Mouse (Mus musculus): ENCODE measurements at regions not wholly inside any gene's neighbourhood (a gene's known extent, or its start where the extent isn't known, plus 50 kb on each side); places are given as distances from the start of the nearest gene placed in this dataset.
A peak's percentile ranks its signal among the peaks of the same experiment; 100 is the strongest.

DNA sequence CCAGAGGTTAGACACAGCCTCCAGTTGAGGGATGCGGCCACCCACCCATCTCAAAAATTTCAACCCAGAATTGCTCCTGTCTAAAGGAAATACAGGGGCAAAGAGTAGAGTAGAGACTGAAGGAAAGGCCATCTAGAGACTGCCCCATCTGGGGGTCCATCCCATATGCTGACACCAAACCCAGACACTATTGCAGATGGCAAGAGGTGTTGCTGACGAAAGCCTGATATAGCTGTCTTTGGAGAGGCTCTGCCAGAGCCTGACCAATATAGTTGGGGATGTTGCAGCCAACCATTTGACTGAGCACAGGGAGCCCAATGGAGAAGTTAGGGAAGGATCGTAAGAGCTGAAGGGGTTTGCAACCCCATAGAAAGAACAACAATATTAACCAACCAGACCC lies 141.6 kb upstream of the Reg3b start:
- no peak for DNase-seq

DNA sequence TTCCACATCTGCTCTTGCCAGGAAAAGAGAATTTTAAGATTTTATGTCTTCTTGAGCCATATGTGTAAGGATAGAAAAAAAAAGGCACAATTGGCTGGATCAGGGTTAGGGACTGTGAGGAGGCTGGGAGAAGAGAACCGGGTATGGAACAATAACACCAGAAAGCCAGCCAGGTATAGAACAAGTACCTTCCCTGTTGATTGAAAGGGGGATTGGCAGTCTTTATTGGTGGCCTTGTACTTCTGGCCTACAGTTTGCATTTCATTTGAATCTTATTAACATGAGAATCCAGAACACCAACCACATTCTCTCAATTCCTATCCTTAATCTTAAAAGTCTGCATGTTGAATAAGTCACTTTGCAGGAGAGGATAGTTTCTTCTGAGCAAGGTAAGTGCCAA lies 126.1 kb upstream of the Reg3b start:
- no peak for DNase-seq

DNA sequence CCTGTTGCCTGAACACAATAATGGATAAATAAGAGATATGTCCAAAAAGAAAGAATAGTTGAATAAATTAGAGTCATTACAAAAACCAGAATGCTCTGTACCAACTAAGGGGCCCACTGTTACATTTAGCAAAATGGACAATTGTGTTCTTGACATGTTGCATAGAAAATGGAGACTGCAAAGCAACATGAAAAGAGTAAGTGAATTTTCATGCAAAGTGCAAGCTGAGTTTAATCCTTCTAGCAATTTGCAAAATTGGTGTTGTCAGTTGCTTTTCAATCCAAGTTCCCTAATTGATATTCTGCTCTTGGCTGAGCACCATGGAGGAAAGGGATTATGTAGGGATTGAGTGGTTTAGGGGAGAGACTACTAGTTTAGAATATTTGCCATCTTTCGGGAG lies 125.4 kb upstream of the Reg3b start:
- DNase-seq: no peak

DNA sequence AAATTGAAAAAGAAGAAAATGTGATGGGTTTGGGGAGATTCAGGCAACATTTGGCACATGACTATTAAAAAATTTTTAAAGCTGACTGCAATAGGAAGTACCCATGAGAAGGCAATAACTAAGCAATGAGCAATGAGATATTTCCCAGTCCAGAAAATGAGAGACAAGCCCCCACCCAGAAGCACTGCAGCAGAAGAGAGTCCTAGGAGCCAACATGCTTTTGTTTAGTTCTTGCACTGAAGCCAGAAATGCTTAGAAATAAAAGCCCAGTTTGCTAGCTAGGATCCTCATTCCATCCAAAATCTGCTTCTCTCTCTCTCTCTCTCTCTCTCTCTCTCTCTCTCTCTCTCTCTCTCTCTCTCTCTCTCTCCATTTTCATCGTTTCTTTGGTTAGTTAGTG lies 120.4 kb upstream of the Reg3b start:
- DNase-seq: no peak

DNA sequence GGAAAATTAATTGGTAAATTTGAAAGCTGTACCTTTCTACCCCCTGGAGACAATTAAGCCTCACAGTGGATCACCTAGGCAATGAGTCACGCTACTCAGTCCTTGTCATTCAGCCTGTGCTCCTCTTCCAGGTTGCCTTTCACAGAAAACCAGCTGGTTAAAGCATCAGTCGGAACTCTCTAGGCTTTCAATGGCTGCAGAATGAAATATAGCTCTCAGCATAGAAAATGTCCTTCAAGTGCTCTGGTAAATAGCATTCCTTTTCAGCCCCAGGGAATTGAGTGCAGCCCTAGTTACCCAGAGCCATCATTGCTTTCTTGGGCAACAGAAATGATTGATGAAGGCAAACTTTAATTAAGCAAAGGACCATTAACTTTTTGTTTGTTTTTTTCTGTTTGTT lies 119.9 kb upstream of the Reg3b start:
- DNase-seq: no peak

DNA sequence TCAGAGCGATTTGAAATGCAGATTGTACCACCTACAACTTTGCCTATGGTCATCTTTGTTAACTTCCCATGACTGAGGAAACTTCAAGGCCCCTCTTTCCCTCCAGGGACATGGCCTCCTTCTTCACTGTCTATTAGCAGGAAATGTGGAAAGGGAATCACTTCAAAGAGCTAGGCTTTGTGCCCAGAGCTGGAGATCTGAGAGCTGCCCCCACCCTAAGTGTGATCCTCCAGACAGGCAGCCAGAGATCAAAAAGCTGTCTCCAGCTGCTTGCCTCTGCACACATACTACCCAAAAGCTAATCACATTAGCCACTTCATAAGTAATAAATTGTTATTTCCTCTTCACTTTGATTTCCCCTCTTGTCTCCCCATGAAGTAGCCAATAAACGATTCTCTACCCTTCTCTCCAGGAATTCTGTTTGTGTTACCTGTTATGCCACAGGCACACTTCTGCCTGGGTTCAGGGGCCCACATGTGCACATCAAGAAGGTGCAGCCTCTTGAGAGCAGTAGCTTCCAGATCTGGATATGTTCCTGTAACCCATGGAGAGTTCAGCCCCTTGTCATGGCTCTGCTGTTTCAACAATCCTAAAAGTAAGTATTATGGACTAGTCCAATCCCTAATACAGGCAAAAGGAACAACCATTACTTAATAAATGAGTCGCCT lies 98.4 kb upstream of the Reg3b start:
- DNase-seq: no peak

DNA sequence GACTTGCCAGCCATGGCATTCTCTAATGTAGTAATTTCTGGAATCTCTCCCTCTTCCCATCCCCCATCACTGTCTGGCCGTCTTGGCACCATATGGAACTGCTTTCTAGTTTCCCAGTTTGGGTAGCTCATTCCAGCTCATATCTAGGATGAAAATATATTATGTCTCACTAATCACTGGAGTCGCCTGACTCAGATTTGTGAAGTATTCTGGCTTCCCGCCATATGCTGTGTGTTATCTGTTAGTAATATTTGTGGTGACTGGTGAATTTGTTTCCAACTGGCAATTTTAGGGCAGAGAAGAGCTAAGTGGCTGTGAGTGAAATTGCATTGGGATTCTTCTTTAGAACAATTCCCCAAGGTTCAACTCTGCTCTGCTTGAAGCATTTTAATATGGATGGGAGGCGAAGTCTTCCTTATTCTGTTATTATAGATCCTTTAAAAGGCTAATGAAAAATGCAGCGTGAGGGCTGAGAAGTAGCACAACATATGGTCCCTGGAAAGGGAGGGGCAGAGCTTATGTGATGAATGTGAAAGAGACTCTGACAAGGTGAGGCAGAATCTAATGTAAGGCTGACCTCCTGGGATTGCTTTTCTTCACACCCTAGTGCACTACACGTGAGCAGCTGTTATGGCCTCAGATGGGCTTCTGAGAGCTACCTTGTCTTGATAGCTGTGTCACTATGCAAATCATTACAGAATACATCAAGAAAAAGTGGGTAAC lies 92.3 kb upstream of the Reg3b start:
- DNase-seq: peak; percentile 20 to 41

DNA sequence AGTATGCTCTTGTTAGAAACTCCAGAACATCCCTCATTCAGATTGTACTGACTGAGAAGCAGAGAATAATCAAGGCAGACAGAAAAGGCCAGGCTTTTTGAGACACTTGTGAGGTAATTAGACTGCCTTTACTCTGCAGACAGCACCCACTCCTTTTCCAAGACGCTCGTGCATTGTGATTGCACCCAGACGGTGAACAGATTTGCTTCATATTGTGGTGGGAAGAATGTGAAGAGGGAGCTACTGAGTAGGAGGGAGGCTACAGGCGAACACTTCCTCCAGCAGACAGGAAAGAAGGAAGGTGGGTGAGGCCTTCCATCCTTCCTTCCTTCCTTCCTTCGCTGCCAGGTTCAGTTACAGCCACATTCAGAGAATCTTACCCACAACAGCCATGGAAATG lies 89.9 kb upstream of the Reg3b start:
- no peak for DNase-seq

DNA sequence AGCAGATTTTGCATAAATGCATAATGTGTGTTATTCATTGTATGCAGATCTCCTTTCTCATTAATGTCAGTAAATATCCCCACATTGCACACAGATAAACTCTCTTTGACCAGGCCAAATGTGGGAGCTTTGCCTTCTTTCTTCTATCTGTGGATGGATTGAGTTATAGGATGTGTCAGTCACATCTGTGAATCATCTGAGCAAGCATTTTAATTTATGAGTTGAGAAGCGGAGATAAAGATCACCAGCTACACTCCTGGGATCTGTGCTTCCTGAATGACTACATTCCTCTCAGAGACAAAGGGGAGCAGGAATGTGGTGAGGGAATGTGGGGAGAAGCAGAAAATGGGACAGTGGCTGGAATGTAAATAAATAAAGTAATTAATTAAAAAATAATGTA lies 75.8 kb upstream of the Reg3b start:
- no peak for DNase-seq

DNA sequence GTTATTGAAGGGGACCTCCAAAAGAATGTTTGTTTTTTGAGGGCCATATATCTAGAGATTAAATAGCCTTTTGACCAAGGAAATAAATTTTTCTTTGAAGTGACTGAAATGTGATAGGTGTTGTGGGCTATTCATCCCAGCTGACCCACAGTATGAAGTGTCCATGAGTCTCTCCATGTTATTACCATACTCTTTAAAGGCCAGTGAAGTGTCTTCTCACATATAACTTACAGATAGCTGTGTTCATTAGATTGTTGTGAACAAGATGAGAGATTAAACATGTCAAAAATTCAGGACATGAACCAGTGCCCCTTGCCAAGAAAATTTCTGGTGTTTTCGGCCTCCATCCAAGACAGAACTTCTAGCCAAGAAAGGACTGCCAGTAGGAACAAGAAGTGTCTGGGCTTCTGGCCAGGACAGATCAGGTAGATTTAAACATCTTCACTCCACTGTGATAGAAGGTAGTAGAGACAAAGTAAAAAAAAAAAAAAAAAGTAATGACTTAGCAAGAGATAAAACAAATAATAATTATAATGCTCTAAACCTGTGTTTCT lies 67.2 kb upstream of the Reg3b start:
- DNase-seq: peak; percentile 78 to 84

Measured in cerebellum, postnatal 14 days (tissue).